Mouse (Mus musculus) cerebellum, adult 9-10 months (tissue): ENCODE data around the gene Macrod1.

Experiments
- DNase-seq: peaks from one replicate; pipeline ENCODE4 v3.0.0; 2022

Gene Macrod1

DNA sequence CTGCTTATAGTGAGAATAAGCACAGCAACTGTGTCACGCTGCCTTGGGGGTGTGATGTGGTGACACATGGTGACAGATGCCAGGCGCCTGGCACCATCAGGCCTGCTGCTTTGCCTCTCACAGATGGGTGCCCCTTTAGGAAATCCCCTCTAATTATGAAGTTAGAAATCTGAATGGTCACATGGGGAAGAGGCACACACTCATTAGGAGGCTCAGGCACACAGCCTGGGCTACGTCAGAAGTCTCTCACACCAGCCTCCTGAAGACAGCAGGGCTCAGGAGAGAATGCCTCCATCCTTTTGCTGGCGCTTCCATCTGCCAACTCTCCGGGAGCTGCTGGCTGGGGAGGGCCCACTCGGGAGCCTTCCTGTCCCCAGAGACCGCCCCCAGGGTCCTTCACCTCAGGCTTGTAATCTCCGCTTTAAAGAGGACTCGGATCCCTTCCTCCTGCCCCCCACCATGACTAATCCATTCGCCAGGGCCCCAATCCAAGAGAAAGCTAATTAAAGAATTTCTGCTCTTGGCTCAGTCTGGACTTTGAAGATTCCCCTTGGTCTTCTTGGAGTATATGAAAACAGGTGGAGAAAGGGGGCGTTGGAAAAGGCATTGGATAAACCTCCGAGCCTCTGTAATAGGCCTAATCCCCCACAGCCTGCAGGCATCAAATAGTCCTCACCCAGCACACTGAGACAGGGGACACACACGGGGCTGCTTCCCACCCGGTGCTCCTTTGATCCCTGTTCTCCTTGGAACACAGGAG is 26.6 kb downstream of the Macrod1 start:
- DNase-seq, result no peak

DNA sequence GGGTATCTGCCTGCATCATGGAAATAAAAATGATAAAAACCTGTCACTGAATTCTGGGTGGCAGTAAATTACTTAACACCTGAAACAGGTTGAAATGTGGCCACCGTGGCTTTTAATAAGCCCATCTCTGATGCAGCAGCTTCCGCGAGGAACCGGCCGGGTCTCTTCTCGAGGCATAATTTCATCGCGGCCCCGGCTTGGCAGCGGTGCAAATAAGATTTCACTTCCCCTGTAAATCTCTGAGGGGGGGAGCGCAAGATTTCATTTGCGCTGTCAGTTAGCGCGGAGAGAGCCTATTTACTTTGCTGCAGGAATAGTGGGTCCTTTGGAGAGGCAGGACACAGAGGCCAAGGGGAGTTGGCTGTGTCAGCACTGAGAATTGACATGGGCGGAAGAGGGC is 28.1 kb downstream of the Macrod1 start:
- DNase-seq, result no peak

DNA sequence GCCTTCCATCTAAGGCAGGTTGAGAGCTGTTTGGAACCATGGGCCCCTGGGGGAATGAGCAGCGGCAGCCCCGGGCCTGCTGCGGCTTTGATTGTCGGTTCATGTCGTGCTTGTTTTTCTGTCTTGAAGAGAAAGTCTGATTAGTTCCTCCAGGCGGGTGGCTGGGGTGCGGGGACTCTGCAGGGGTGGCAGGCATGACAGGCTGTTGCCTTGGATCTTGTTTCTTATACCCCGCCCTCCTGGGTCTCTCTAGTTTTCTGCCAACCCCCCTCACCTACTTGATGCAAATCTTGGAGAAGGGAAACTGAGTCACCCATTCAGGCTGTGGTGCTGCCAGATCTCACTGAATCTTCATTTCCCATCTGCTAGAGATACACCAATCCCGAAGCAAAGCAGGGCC is 31.9 kb downstream of the Macrod1 start:
- no peak for DNase-seq

GRCm38 (mm10) chr19:7089050-7089449 is 32.4 kb downstream of the Macrod1 start:
- no peak for DNase-seq

- DNase-seq, result no peak
These were observed 33.2 kb downstream of the Macrod1 start for GRCm38 (mm10) chr19:7089842-7090251.

DNA sequence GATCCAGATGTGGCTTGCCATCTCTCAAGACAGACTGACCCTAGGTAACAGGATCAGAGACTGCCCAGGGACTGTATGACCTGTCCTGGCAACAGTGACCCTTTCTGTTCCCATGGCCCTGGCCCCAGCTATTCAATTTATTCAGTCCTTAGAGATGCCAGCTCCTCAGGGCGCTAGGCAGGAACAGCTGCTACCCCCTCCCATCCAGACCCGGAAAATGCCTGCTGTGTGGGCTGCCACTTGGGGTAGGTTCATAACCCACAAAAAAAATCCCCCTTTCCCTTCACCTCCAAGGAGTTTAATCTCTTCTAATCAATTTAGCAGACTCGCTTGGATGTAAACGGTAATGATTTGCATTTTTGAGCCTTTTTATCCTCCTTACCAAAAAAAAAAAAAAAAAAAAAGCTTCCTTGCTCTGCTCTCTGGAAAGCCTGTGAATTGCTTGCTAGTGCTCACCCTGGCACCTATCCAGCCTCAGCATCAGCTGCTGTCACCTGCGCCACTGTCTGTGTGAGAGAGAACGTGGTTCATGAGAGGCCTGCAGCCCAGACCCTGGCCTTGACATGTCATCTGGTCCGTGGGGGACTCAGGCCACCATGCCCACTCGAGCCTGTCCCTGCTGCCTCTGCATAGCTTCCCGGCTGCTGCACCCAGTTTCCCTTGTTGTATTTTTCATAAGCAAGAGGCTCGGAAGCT is 33.9 kb downstream of the Macrod1 start:
- DNase-seq, result no peak

GRCm38 (mm10) chr19:7091448-7092050 is 34.9 kb downstream of the Macrod1 start:
- DNase-seq, result no peak

DNA sequence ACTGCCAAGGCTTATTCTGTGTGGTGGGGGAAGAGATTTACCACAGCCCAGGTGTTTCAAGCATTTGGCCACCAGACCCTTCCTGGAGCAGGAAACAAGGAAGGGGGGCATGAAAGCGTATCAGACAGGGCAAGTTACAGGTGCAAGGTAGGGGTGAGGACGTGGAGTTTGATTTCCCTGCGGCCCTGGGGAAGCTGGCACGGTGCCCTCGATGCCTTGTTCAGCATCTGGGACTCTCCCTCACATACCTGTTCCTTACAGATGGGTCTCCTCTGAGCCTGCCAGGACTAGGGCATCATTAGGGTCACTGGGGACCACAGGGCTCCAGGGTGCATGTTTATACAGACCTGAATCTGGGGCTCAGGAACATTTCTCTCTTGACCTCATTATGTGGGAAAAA is 36.1 kb downstream of the Macrod1 start:
- DNase-seq, result peak; percentile 45

- DNase-seq, result no peak
These were observed 43.1 kb downstream of the Macrod1 start for GRCm38 (mm10) chr19:7099620-7100155.

GRCm38 (mm10) chr19:7102039-7102438 is 45.4 kb downstream of the Macrod1 start:
- no peak for DNase-seq

DNA sequence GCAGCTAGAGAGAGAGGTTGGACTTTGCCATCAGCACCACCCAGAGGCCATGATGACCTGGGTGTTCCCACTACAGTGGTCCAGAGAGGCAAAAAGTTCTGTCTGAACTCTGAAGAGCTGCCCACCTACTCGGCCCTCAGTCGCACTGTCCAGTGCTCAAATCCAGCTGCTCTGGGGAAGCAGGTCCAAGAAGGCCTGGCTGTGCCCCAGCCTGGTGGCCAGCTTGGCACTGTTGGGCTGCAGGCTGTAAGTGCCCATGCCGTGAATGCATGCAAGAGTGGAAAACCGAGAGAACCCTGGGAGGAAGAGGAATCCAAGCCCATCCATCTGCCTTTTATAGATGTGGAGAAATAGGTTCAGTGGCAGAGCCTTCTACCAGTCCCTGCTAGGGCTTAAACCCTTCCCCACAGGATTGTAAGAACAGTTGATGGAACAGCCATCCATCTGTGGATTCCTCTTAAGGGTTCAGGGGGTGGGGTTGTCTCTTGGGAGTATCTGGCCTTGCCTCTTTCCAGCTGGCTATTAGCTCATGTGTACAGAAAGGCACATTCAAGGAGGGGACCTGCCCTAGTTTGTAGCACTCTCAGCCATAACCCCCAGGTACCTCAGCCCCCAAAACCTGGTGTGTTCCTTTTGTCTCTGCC is 46.9 kb downstream of the Macrod1 start:
- no peak for DNase-seq

- no peak for DNase-seq
These were observed 47.4 kb downstream of the Macrod1 start for GRCm38 (mm10) chr19:7103993-7104401.

- no peak for DNase-seq
These were observed 48.9 kb downstream of the Macrod1 start, which contains the start of gene Flrt1 for GRCm38 (mm10) chr19:7105544-7105943. Flrt1 (minus strand) TSS chr19:7105729.

DNA sequence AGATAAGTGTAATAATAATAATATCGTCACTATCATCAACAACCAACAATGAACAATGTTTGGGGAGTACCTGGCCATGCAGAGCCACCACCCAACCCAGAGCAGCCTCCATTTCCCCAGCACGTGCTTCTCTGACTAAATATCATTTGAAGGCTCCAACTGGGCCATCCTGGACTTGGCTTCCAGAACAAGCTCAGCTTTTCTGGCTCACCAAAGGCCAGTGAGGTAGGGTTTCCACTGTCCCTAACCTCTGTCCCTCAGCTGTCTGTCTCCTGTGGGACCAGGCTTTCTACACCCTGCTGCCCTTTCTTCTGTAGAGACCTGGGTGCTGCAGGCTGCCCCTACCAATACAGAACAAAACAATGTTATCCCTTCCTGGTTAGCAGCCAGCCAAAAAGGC is 50.0 kb downstream of the Macrod1 start:
- no peak for DNase-seq

GRCm38 (mm10) chr19:7107174-7107573 is 50.6 kb downstream of the Macrod1 start:
- DNase-seq, result no peak

- DNase-seq, result peak; percentile 63
These were observed 51.7 kb downstream of the Macrod1 start for GRCm38 (mm10) chr19:7108114-7108905.

GRCm38 (mm10) chr19:7110097-7110496 is 53.5 kb downstream of the Macrod1 start:
- DNase-seq, result no peak

DNA sequence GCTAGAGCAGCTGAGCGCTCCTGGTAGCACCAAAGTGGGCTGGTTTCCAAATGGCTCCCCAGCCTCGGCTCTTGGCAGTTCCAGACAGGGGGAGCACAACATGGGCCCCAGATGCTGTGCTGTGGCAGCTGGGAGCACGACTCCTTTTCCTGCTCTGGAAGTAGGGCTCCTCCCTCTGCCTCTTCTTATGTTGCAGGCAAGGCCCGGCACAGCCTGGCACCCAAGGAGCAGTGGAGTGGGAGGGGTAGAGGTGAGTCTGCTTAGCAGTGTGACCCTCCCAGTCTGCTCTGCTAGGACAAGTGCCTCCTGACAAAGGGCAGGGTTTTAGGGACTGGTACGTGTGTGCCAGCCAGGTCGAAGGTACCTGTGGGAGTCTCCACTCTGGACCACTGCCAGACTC is 54.3 kb downstream of the Macrod1 start:
- DNase-seq, result no peak

- no peak for DNase-seq
These were observed 54.7 kb downstream of the Macrod1 start for GRCm38 (mm10) chr19:7111309-7111708.

GRCm38 (mm10) chr19:7111710-7112109 is 55.1 kb downstream of the Macrod1 start:
- DNase-seq, result no peak

DNA sequence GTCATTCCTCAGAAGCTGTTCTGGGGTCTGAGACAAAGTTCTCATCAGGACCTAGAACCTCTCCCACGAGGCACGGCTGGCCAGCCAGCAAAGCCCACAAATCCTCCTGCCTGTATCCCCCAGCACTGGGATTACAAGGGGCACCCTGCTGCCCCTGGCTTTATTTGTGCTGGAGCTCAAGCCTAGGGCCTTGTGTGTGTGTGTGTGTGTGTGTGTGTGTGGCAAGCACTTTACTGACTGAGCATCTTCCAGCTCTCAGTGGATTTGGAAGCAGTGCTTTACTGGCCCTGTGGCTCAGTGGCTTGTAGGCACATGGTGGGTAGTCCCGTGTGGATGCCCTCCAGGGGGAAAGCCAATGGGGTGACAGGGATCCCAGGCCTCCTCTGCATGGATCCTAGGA is 56.0 kb downstream of the Macrod1 start:
- no peak for DNase-seq

DNA sequence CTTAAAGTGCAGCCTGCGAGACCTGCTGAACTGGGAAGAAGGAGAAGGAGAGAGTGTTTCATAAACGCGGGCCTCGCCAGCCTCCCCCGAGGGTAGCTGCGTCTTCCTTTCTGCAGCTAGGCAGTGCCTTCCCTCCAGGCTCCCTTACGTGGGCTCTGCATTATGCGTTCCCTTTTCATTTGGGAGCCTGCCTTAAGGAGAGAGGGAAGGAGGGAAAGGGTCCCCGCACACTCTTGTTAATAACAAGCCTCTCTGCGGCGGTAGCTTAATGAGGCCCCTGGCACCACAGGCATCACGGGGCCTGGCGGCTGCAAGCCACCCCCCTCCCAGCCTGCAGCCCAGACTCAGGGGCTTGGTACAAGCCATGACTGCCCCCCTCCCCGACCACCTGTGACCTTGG is 57.0 kb downstream of the Macrod1 start:
- DNase-seq, result no peak
